Mouse (Mus musculus): ENCODE data around the gene Antxr2. TPM values are rescaled to one million over a fixed set of nuclear protein-coding genes. Genes with fewer than 3 reads are reported as not detected.

The Antxr2 gene
- polyA plus RNA-seq, 2 experiments: 10.5 to 32.4 TPM

DNA sequence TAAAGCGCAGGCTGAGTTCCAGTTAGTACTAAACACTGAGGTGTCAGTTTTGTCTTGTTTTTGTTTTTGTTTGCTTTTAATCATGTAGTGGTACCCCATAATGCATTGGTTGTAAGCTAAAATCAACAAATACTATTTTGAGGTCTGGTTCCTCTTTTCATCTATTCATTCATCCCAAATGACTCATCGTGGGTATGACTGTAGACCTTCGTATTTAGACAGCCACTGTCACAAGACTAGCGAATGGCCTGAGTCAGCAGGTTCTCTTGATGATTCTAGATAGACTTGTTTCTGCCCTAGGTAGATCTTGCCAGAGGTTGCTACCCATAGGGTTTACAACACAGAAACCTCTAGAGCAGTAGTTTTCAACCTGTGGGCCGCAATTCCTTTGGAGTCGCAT is 116.9 kb downstream of the Antxr2 start:
- DNase-seq (ENCODE audit: low spot score): no peak
- H3K36me3 ChIP-seq (ENCODE audit: control insufficient read depth, insufficient read depth, low read length): no peaks in the 10 kb centered on the region
- no peaks in the 10 kb centered on the region for H3K27me3 ChIP-seq (ENCODE audit: control insufficient read depth, insufficient read depth, low read length)
- no peak overlapping the region for H3K9ac ChIP-seq (ENCODE audit: low read depth, low read length, severe bottlenecking)
- no peak for ATAC-seq (ENCODE audit: low FRiP score, low read depth)
- no peak overlapping the region for H3K4me2 ChIP-seq (replicated peaks; ENCODE audit: low read depth, low read length, severe bottlenecking)
- no peak overlapping the region for H3K4me3 ChIP-seq (replicated peaks; ENCODE audit: low read length)
- H3K9me3 ChIP-seq (ENCODE audit: control insufficient read depth, low read length): no peaks in the 10 kb centered on the region
- H3K4me1 ChIP-seq (ENCODE audit: control insufficient read depth, insufficient read depth, low read length): no peaks in the 10 kb centered on the region
- TF ChIP-seq POLR2A (IDR thresholded peaks at IDR 0.05; ENCODE audit: borderline replicate concordance, extremely low read depth, insufficient read depth, insufficient read length): no peak
- H3K27ac ChIP-seq (replicated peaks; ENCODE audit: low read depth, low read length): no peak overlapping the region
- WGBS: 95% methylated on average over 6 of the region's 6 CpGs

DNA sequence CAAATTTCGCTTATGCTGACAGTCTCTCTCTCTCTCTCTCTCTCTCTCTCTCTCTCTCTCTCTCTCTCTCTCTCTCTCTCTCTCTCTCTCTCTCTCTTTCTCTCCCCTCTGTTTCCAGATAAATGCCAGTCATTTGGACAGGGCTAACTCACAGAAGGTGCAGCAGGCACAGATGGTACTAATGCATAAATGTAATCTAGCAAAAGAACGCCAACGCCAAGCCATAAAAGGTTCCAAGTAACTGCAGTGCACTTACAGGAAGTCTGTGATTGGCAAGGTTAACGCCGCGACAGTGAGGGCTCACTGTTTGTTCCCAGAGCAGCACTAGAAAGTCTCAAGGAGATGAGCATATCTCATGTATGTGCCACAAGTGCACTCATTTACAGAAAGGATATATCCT is 123.4 kb downstream of the Antxr2 start:
- H3K4me1 ChIP-seq (ENCODE audit: control insufficient read depth, insufficient read depth, low read length): no peaks in the 10 kb centered on the region
- TF ChIP-seq POLR2A (IDR thresholded peaks at IDR 0.05; ENCODE audit: borderline replicate concordance, extremely low read depth, insufficient read depth, insufficient read length): no peak

GRCm38 (mm10) chr5:97906537-97907266 is 124.1 kb downstream of the Antxr2 start:
- Histone ChIP-seq H3K9ac (ENCODE audit: low read depth, low read length, severe bottlenecking) (no peak overlapping the region), H3K36me3 (ENCODE audit: control insufficient read depth, insufficient read depth, low read length) (no peaks in the 10 kb centered on the region), H3K9me3 (ENCODE audit: control insufficient read depth, low read length) (no peaks in the 10 kb centered on the region), H3K4me2 (replicated peaks; ENCODE audit: low read depth, low read length, severe bottlenecking) (no peak overlapping the region), H3K4me3 (replicated peaks; ENCODE audit: low read length) (no peak overlapping the region), H3K27ac (replicated peaks; ENCODE audit: low read depth, low read length) (no peak overlapping the region), H3K4me1 (ENCODE audit: control insufficient read depth, insufficient read depth, low read length) (no peaks in the 10 kb centered on the region), H3K27me3 (ENCODE audit: control insufficient read depth, insufficient read depth, low read length) (no peaks in the 10 kb centered on the region)
- no peak for DNase-seq (ENCODE audit: low spot score)
- 68% methylated on average over 13 of the region's 13 CpGs for WGBS
- ATAC-seq (ENCODE audit: low FRiP score, low read depth): no peak
- TF ChIP-seq POLR2A (IDR thresholded peaks at IDR 0.05; ENCODE audit: borderline replicate concordance, extremely low read depth, insufficient read depth, insufficient read length): no peak

More for the DNA sequence above, 123.4 kb downstream of the Antxr2 start:
- WGBS: 51% methylated on average over 6 of the region's 6 CpGs
- H3K9me3 ChIP-seq (ENCODE audit: control insufficient read depth, low read length): no peaks in the 10 kb centered on the region
- H3K4me3 ChIP-seq (replicated peaks; ENCODE audit: low read length): no peak overlapping the region
- ATAC-seq (ENCODE audit: low FRiP score, low read depth): no peak
- DNase-seq (ENCODE audit: low spot score): no peak
- no peak overlapping the region for H3K27ac ChIP-seq (replicated peaks; ENCODE audit: low read depth, low read length)
- no peak overlapping the region for H3K9ac ChIP-seq (ENCODE audit: low read depth, low read length, severe bottlenecking)
- no peaks in the 10 kb centered on the region for H3K27me3 ChIP-seq (ENCODE audit: control insufficient read depth, insufficient read depth, low read length)
- H3K4me2 ChIP-seq (replicated peaks; ENCODE audit: low read depth, low read length, severe bottlenecking): no peak overlapping the region
- no peaks in the 10 kb centered on the region for H3K36me3 ChIP-seq (ENCODE audit: control insufficient read depth, insufficient read depth, low read length)

DNA sequence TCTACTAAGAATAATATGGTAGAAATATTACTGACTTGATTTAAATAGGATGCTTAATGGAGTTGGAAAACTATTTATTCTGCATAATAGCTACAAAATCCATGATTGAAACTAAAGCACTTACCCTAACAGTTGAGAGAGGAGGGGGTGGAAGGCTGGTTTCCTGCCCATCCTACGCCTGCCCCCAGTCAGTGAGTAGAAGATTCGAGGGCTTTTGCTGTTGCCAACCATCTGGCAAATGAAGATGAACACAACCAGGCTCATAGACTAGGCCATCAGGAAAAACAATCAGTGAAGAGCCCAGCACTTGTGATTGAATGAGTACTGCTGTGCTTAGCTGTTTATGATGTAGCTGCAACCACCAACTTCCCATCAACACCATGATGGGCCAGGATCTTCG is 125.0 kb downstream of the Antxr2 start:
- Histone ChIP-seq H3K4me2 (replicated peaks; ENCODE audit: low read depth, low read length, severe bottlenecking) (no peak overlapping the region), H3K27me3 (ENCODE audit: control insufficient read depth, insufficient read depth, low read length) (no peaks in the 10 kb centered on the region), H3K4me1 (ENCODE audit: control insufficient read depth, insufficient read depth, low read length) (no peaks in the 10 kb centered on the region), H3K4me3 (replicated peaks; ENCODE audit: low read length) (no peak overlapping the region), H3K27ac (replicated peaks; ENCODE audit: low read depth, low read length) (no peak overlapping the region), H3K9ac (ENCODE audit: low read depth, low read length, severe bottlenecking) (no peak overlapping the region), H3K9me3 (ENCODE audit: control insufficient read depth, low read length) (no peaks in the 10 kb centered on the region), H3K36me3 (ENCODE audit: control insufficient read depth, insufficient read depth, low read length) (no peaks in the 10 kb centered on the region)
- ATAC-seq (ENCODE audit: low FRiP score, low read depth) (no peak), DNase-seq (ENCODE audit: low spot score) (no peak)
- 78% methylated on average over 3 of the region's 3 CpGs for WGBS
- no peak for TF ChIP-seq POLR2A (IDR thresholded peaks at IDR 0.05; ENCODE audit: borderline replicate concordance, extremely low read depth, insufficient read depth, insufficient read length)

DNA sequence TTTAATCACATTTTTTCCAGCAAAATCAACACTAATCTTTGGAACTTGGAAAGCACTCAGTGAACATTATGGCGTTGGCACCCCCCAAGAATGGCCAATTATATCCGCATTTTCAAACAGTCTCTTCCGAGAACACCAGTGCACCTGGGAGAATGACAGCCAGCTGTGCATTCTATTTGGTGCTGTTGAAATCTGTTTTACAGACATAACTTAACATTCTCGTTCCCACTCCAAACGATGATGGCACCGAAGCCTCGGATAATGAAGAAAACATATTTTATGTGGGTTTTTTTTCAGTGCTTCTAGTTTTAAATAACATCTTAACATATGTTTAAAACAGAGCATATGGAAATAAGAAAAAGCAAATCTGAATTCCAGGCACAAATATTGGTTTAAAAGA is 129.7 kb downstream of the Antxr2 start:
- Histone ChIP-seq H3K9ac (ENCODE audit: low read depth, low read length, severe bottlenecking) (no peak overlapping the region), H3K36me3 (ENCODE audit: control insufficient read depth, insufficient read depth, low read length) (no peaks in the 10 kb centered on the region), H3K4me1 (ENCODE audit: control insufficient read depth, insufficient read depth, low read length) (no peaks in the 10 kb centered on the region), H3K9me3 (ENCODE audit: control insufficient read depth, low read length) (no peaks in the 10 kb centered on the region), H3K27ac (replicated peaks; ENCODE audit: low read depth, low read length) (no peak overlapping the region), H3K4me2 (replicated peaks; ENCODE audit: low read depth, low read length, severe bottlenecking) (no peak overlapping the region), H3K27me3 (ENCODE audit: control insufficient read depth, insufficient read depth, low read length) (no peaks in the 10 kb centered on the region), H3K4me3 (replicated peaks; ENCODE audit: low read length) (no peak overlapping the region)
- TF ChIP-seq POLR2A (IDR thresholded peaks at IDR 0.05; ENCODE audit: borderline replicate concordance, extremely low read depth, insufficient read depth, insufficient read length): no peak
- no peak for ATAC-seq (ENCODE audit: low FRiP score, low read depth)
- 66% methylated on average over 7 of the region's 7 CpGs for WGBS
- DNase-seq (ENCODE audit: low spot score): no peak

Data from limb, embryonic 14.5 days (tissue).